Mouse (Mus musculus) MEL (cell line): Measurements from ENCODE around the gene Srp9. TPM values are rescaled to one million over a fixed set of nuclear protein-coding genes. Genes with fewer than 3 reads are reported as not detected.
A peak's percentile ranks its signal among the peaks of the same experiment; 100 is the strongest.

Experiments
- DNase-seq: peaks from one replicate; pipeline ENCODE4 v3.0.0; 2011; ENCODE audit warnings: low read depth, low spot score
- H3K27ac ChIP-seq: 2 replicates; pipeline ENCODE4 v1.5.1; 2012; ENCODE audit warnings: low read depth, mild to moderate bottlenecking, control low read depth, low read length, moderate library complexity; ENCODE audit not compliant: control insufficient read depth
- H3K27me3 ChIP-seq, 2 experiments: fragments of 150-350 bp in 1 of 2; sonication (generic) in 1 of 2; 2 replicates each; pipeline ENCODE4 v1.6.1; 2012; ENCODE audit warnings: low read length in 2 of 2, mild to moderate bottlenecking in 2 of 2, improper control_type of control experiment in 1 of 2, moderate library complexity in 1 of 2; ENCODE audit not compliant: insufficient read depth in 2 of 2, control insufficient read depth in 1 of 2
- H3K36me3 ChIP-seq, 2 experiments: 2 replicates each; pipeline ENCODE4 v1.6.1; 2012 to 2014; ENCODE audit warnings: low read length in 2 of 2, improper control_type of control experiment in 1 of 2, inconsistent platforms in 1 of 2, mild to moderate bottlenecking in 1 of 2; ENCODE audit not compliant: insufficient read depth in 2 of 2, control insufficient read depth in 1 of 2
- H3K4me1 ChIP-seq, 2 experiments: fragments of 150-350 bp in 1 of 2; sonication (generic) in 1 of 2; 2 replicates each; pipeline ENCODE4 v1.6.1; 2012; ENCODE audit warnings: low read length in 2 of 2, improper control_type of control experiment in 1 of 2, mild to moderate bottlenecking in 1 of 2; ENCODE audit not compliant: insufficient read depth in 2 of 2, control insufficient read depth in 1 of 2
- H3K4me3 ChIP-seq, 2 experiments: fragments of 150-350 bp in 1 of 2; sonication (generic) in 1 of 2; 2 replicates each; pipeline ENCODE4 v1.5.1; 2012; ENCODE audit warnings: low read depth in 2 of 2, low read length in 2 of 2, mild to moderate bottlenecking in 2 of 2, moderate library complexity in 2 of 2, control low read depth in 1 of 2, improper control_type of control experiment in 1 of 2; ENCODE audit not compliant: control insufficient read depth in 1 of 2, insufficient read depth in 1 of 2
- H3K79me2 ChIP-seq: 2 replicates; pipeline ENCODE4 v1.6.1; 2012; ENCODE audit warnings: mild to moderate bottlenecking, low read length, moderate library complexity; ENCODE audit not compliant: control insufficient read depth, poor library complexity, insufficient read depth
- H3K9ac ChIP-seq: 2 replicates; pipeline ENCODE4 v1.6.1; 2012; ENCODE audit warnings: low read depth, mild to moderate bottlenecking, control low read depth, low read length, moderate library complexity; ENCODE audit not compliant: control insufficient read depth, poor library complexity, severe bottlenecking
- H3K9me3 ChIP-seq: fragments of 150-350 bp; sonication (generic); replicated peaks from 2 replicates; pipeline ENCODE4 v1.6.1; 2012; ENCODE audit warnings: mild to moderate bottlenecking, low read length, improper control_type of control experiment, moderate library complexity; ENCODE audit not compliant: insufficient read depth
- CTCF ChIP-seq, 3 experiments: IDR thresholded peaks in 2 of 3; conservative IDR thresholded peaks in 1 of 3; 2 replicates each; pipeline ENCODE4 v1.5.1; 2011 to 2012; ENCODE audit warnings: low read length in 3 of 3, low read depth in 2 of 3, mild to moderate bottlenecking in 2 of 3, improper control_type of control experiment in 1 of 3, inconsistent platforms in 1 of 3, mixed read lengths in 1 of 3, moderate library complexity in 1 of 3; ENCODE audit not compliant: control insufficient read depth in 1 of 3, insufficient read depth in 1 of 3, poor library complexity in 1 of 3, severe bottlenecking in 1 of 3
- ELF1 ChIP-seq: IDR thresholded peaks from 2 replicates; pipeline ENCODE4 v1.6.1; 2014; ENCODE audit warnings: low read depth, mild to moderate bottlenecking, inconsistent platforms, low read length, improper control_type of control experiment, moderate library complexity
- GATA1 ChIP-seq: IDR thresholded peaks from 2 replicates; pipeline ENCODE4 v1.6.1; 2011; ENCODE audit warnings: low read depth, low read length, improper control_type of control experiment
- MXI1 ChIP-seq: IDR thresholded peaks from 2 replicates; pipeline ENCODE4 v1.6.1; 2011; ENCODE audit warnings: mild to moderate bottlenecking, low read depth, low read length, improper control_type of control experiment
- MYC ChIP-seq: IDR thresholded peaks from 2 replicates; pipeline ENCODE4 v1.6.1; 2011; ENCODE audit warnings: low read depth, mild to moderate bottlenecking, low read length, improper control_type of control experiment, moderate library complexity
- NELFE ChIP-seq: IDR thresholded peaks from 2 replicates; pipeline ENCODE4 v1.6.1; 2011; ENCODE audit warnings: low read depth, low read length, improper control_type of control experiment
- POLR2A ChIP-seq, 2 experiments: IDR thresholded peaks; 2 replicates each; pipeline ENCODE4 v1.6.1; 2011 to 2012; ENCODE audit warnings: low read length in 2 of 2, mild to moderate bottlenecking in 2 of 2, control low read depth in 1 of 2, improper control_type of control experiment in 1 of 2, low read depth in 1 of 2, moderate library complexity in 1 of 2; ENCODE audit not compliant: control insufficient read depth in 1 of 2, insufficient read depth in 1 of 2, poor library complexity in 1 of 2
- POLR2AphosphoS5 ChIP-seq: IDR thresholded peaks from 2 replicates; pipeline ENCODE4 v1.6.1; 2012; ENCODE audit warnings: low read depth, borderline replicate concordance, mild to moderate bottlenecking, inconsistent platforms, low read length, moderate library complexity, mixed read lengths
- RAD21 ChIP-seq: IDR thresholded peaks from 2 replicates; pipeline ENCODE4 v1.6.1; 2011; ENCODE audit warnings: mild to moderate bottlenecking, low read depth, low read length, improper control_type of control experiment
- RCOR1 ChIP-seq: IDR thresholded peaks from 2 replicates; pipeline ENCODE4 v1.6.1; 2012; ENCODE audit warnings: low read depth, mild to moderate bottlenecking, inconsistent platforms, low read length, improper control_type of control experiment
- SIN3A ChIP-seq: IDR thresholded peaks from 2 replicates; pipeline ENCODE4 v1.6.1; 2012; ENCODE audit warnings: low read length, improper control_type of control experiment, inconsistent platforms
- SMC3 ChIP-seq: IDR thresholded peaks from 2 replicates; pipeline ENCODE4 v1.6.1; 2011; ENCODE audit warnings: low read depth, low read length, improper control_type of control experiment
- TCF12 ChIP-seq: IDR thresholded peaks from 2 replicates; pipeline ENCODE4 v1.6.1; 2014; ENCODE audit warnings: low read depth, mild to moderate bottlenecking, inconsistent platforms, low read length, improper control_type of control experiment, moderate library complexity
- USF2 ChIP-seq, 2 experiments: IDR thresholded peaks; 2 replicates each; pipeline ENCODE4 v1.6.1; 2011 to 2012; ENCODE audit warnings: improper control_type of control experiment in 2 of 2, low read length in 2 of 2, borderline replicate concordance in 1 of 2, inconsistent platforms in 1 of 2, low read depth in 1 of 2, mild to moderate bottlenecking in 1 of 2; ENCODE audit not compliant: insufficient read depth in 1 of 2
- ZC3H11A ChIP-seq: IDR thresholded peaks from 2 replicates; pipeline ENCODE4 v1.6.1; 2012; ENCODE audit warnings: low read depth, mild to moderate bottlenecking, inconsistent platforms, low read length, improper control_type of control experiment
- ZNF384 ChIP-seq: IDR thresholded peaks from 2 replicates; pipeline ENCODE4 v1.6.1; 2012; ENCODE audit warnings: low read depth, mild to moderate bottlenecking, inconsistent platforms, low read length, improper control_type of control experiment
- polyA plus RNA-seq, 2 experiments: library from polyadenylated mRNA; stranded (reverse) in 1 of 2; unstranded in 1 of 2; fragments of >175 nt in 1 of 2; fragments of >200 nt in 1 of 2; gene quantifications; 2 replicates each; pipeline versions ENCODE4 v1.2.1 to v1.2.4; 2012; ENCODE audit warnings: low replicate concordance in 2 of 2, low read depth in 1 of 2; ENCODE audit not compliant: insufficient read length in 2 of 2, insufficient read depth in 1 of 2, missing spikeins in 1 of 2
- total RNA-seq: library from RNA; depleted of rRNA; stranded (reverse); fragments of 300-350 nt; gene quantifications from 2 replicates; pipeline ENCODE4 v1.2.3, GENCODE M21; 2012

The Srp9 gene
- total and polyA plus RNA-seq, 3 experiments, result 49.7 to 61.8 TPM; not detected in 1

DNA sequence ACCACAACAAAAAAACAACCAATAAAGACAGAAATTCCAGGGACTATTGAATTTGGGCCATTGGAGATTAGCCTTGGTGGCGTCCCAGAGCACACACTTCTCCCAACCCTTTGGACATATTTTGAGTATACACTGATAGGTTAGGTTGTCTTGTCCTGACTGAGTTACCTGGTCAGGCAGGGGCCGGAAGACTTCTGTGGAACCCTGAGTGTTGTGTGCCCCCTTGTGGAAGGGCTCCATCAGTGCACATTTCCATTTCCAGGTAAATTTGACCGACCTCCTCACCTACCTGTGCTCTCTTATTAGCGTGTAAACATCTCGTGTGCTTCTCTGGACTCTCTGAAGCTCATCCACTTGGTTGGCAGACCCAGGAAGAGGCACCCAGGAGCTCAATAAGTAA lies 9.3 kb upstream of the Srp9 start:
- H3K27ac ChIP-seq, result no peak overlapping the region
- H3K4me3 ChIP-seq, result no peak overlapping the region
- DNase-seq, result no peak
- TF ChIP-seq POLR2A (IDR thresholded peaks at IDR 0.05; ENCODE audit: control insufficient read depth in 1 of 2, insufficient read depth in 1 of 2, low read depth in 1 of 2, low read length in 2 of 2, poor library complexity in 1 of 2), result no peak
- TF ChIP-seq RCOR1, result no peak
- TF ChIP-seq MXI1, result no peak
- peak; percentile 66 for TF ChIP-seq SMC3
- TF ChIP-seq NELFE, result no peak
- no peak for TF ChIP-seq ELF1
- no peak for TF ChIP-seq MYC
- TF ChIP-seq TCF12, result no peak
- TF ChIP-seq ZNF384, result no peak
- no peak for TF ChIP-seq USF2 (IDR thresholded peaks at IDR 0.05; ENCODE audit: borderline replicate concordance in 1 of 2, insufficient read depth in 1 of 2, low read depth in 1 of 2, low read length in 2 of 2)
- peak; percentile 32; the same call in 1 of the 2 replicates for TF ChIP-seq ZC3H11A
- no peak for TF ChIP-seq GATA1
- TF ChIP-seq RAD21, result peak; percentile 54
- TF ChIP-seq CTCF (IDR thresholded peaks at IDR 0.05 in 2 of 3, conservative IDR thresholded peaks at IDR 0.05 in 1 of 3; ENCODE audit: control insufficient read depth in 1 of 3, insufficient read depth in 1 of 3, low read depth in 2 of 3, low read length in 3 of 3, poor library complexity in 1 of 3, severe bottlenecking in 1 of 3), result peak; percentile 42 to 65 (median 63); a peak in 5 of 6 replicates
- TF ChIP-seq, all 39 proteins: peak for 4
- H3K4me1 ChIP-seq, result no peaks in the 10 kb centered on the region
- no peaks in the 10 kb centered on the region for H3K36me3 ChIP-seq
- no peak overlapping the region for H3K9ac ChIP-seq
- peaks cover 0 to 4% of the 10 kb centered on the region in 2 experiments; a peak in 2 of 4 replicates for H3K27me3 ChIP-seq
- H3K9me3 ChIP-seq, result no peaks in the 10 kb centered on the region
- H3K79me2 ChIP-seq, result no peaks in the 10 kb centered on the region

- no peak for DNase-seq
- H3K9me3 ChIP-seq, result no peaks in the 10 kb centered on the region
- no peaks in the 10 kb centered on the region for H3K4me1 ChIP-seq
- H3K9ac ChIP-seq, result no peak overlapping the region
- H3K4me3 ChIP-seq, result no peak overlapping the region
- H3K27ac ChIP-seq, result no peak overlapping the region
- H3K79me2 ChIP-seq, result no peaks in the 10 kb centered on the region
- no peaks in the 10 kb centered on the region for H3K36me3 ChIP-seq
- H3K27me3 ChIP-seq, result peaks cover 0 to 4% of the 10 kb centered on the region in 2 experiments; a peak in 2 of 4 replicates
- no peak for TF ChIP-seq SIN3A
- TF ChIP-seq CTCF (IDR thresholded peaks at IDR 0.05 in 2 of 3, conservative IDR thresholded peaks at IDR 0.05 in 1 of 3; ENCODE audit: control insufficient read depth in 1 of 3, insufficient read depth in 1 of 3, low read depth in 2 of 3, low read length in 3 of 3, poor library complexity in 1 of 3, severe bottlenecking in 1 of 3), result 0 out of 6 replicates have a peak, but pooled peaks of 1 of the 3 experiments have one; percentile 3
- no peak for TF ChIP-seq POLR2AphosphoS5
- TF ChIP-seq, all 39 proteins: peak for 1
Measured at GRCm38 (mm10) chr1:182115651-182116408, 8.7 kb upstream of the Srp9 start.
